Mouse (Mus musculus): Measurements from ENCODE around the gene Ackr4. TPM values are rescaled to one million over a fixed set of nuclear protein-coding genes. Genes with fewer than 3 reads are reported as not detected.

The Ackr4 gene
- total and polyA plus RNA-seq, 3 experiments, result 0.10 to 0.27 TPM; not detected in 1

- DNase-seq (ENCODE audit: low read depth, low spot score), result peak; percentile 26
- Histone ChIP-seq H3K4me1 (ENCODE audit: control insufficient read depth in 1 of 2, insufficient read depth in 2 of 2, low read length in 2 of 2) (peaks cover 6 to 13% of the 10 kb centered on the region in 2 experiments), H3K9ac (ENCODE audit: control insufficient read depth, low read depth, low read length, poor library complexity, severe bottlenecking) (no peak overlapping the region), H3K79me2 (ENCODE audit: control insufficient read depth, insufficient read depth, low read length, poor library complexity) (no peaks in the 10 kb centered on the region), H3K27me3 (ENCODE audit: control insufficient read depth in 1 of 2, insufficient read depth in 2 of 2, low read length in 2 of 2) (no peaks in the 10 kb centered on the region), H3K27ac (ENCODE audit: control insufficient read depth, low read depth, low read length) (peak overlapping the region; percentile 66), H3K36me3 (ENCODE audit: control insufficient read depth in 1 of 2, insufficient read depth in 2 of 2, low read length in 2 of 2) (peaks cover 0 to 16% of the 10 kb centered on the region in 2 experiments; a peak in 3 of 4 replicates), H3K4me3 (ENCODE audit: control insufficient read depth in 1 of 2, insufficient read depth in 1 of 2, low read depth in 2 of 2, low read length in 2 of 2) (no peak overlapping the region), H3K9me3 (replicated peaks; ENCODE audit: insufficient read depth, low read length) (no peaks in the 10 kb centered on the region)
- TF ChIP-seq JUND (IDR thresholded peaks at IDR 0.05; ENCODE audit: low read depth, low read length) (no peak), RAD21 (IDR thresholded peaks at IDR 0.05; ENCODE audit: low read depth, low read length) (no peak), MYB (IDR thresholded peaks at IDR 0.05; ENCODE audit: low read depth, low read length) (no peak), UBTF (IDR thresholded peaks at IDR 0.05; ENCODE audit: borderline replicate concordance, insufficient read depth, low read depth, low read length) (no peak), USF2 (IDR thresholded peaks at IDR 0.05; ENCODE audit: borderline replicate concordance in 1 of 2, insufficient read depth in 1 of 2, low read depth in 1 of 2, low read length in 2 of 2) (no peak), SMC3 (IDR thresholded peaks at IDR 0.05; ENCODE audit: low read depth, low read length) (no peak), ZKSCAN1 (IDR thresholded peaks at IDR 0.05; ENCODE audit: low read depth, low read length) (no peak), EP300 (IDR thresholded peaks at IDR 0.05; ENCODE audit: low read depth in 1 of 2, low read length in 2 of 2) (no peak), BHLHE40 (IDR thresholded peaks at IDR 0.05; ENCODE audit: borderline replicate concordance, low read depth, low read length) (no peak), MAFK (IDR thresholded peaks at IDR 0.05; ENCODE audit: borderline replicate concordance, low read depth, low read length) (no peak), CHD2 (IDR thresholded peaks at IDR 0.05; ENCODE audit: low read length) (no peak), POLR2AphosphoS5 (IDR thresholded peaks at IDR 0.05; ENCODE audit: borderline replicate concordance, low read depth, low read length) (no peak)
Measured at GRCm38 (mm10) chr9:104070863-104071604, 55.7 kb downstream of the Ackr4 start.

GRCm38 (mm10) chr9:104070241-104070640 is 56.5 kb downstream of the Ackr4 start:
- DNase-seq (ENCODE audit: low read depth, low spot score), result peak; percentile 37
- Histone ChIP-seq H3K9ac (ENCODE audit: control insufficient read depth, low read depth, low read length, poor library complexity, severe bottlenecking) (no peak overlapping the region), H3K4me1 (ENCODE audit: control insufficient read depth in 1 of 2, insufficient read depth in 2 of 2, low read length in 2 of 2) (peaks cover 6 to 13% of the 10 kb centered on the region in 2 experiments), H3K36me3 (ENCODE audit: control insufficient read depth in 1 of 2, insufficient read depth in 2 of 2, low read length in 2 of 2) (peaks cover 0 to 16% of the 10 kb centered on the region in 2 experiments; a peak in 3 of 4 replicates), H3K4me3 (ENCODE audit: control insufficient read depth in 1 of 2, insufficient read depth in 1 of 2, low read depth in 2 of 2, low read length in 2 of 2) (no peak overlapping the region), H3K9me3 (replicated peaks; ENCODE audit: insufficient read depth, low read length) (no peaks in the 10 kb centered on the region), H3K27me3 (ENCODE audit: control insufficient read depth in 1 of 2, insufficient read depth in 2 of 2, low read length in 2 of 2) (no peaks in the 10 kb centered on the region), H3K27ac (ENCODE audit: control insufficient read depth, low read depth, low read length) (no peak overlapping the region; the same call in 1 of the 2 replicates), H3K79me2 (ENCODE audit: control insufficient read depth, insufficient read depth, low read length, poor library complexity) (no peaks in the 10 kb centered on the region)
- TF ChIP-seq ZKSCAN1 (IDR thresholded peaks at IDR 0.05; ENCODE audit: low read depth, low read length), result no peak
- TF ChIP-seq POLR2AphosphoS2 (IDR thresholded peaks at IDR 0.05; ENCODE audit: low read length), result no peak
- no peak for TF ChIP-seq RAD21 (IDR thresholded peaks at IDR 0.05; ENCODE audit: low read depth, low read length)
- peak; percentile 54; the same call in 1 of the 2 replicates for TF ChIP-seq ETS1 (IDR thresholded peaks at IDR 0.05; ENCODE audit: low read depth, low read length)
- TF ChIP-seq GATA1 (IDR thresholded peaks at IDR 0.05; ENCODE audit: low read depth, low read length), result peak; percentile 75
- TF ChIP-seq MAFK (IDR thresholded peaks at IDR 0.05; ENCODE audit: borderline replicate concordance, low read depth, low read length), result no peak
- TF ChIP-seq GABPA (IDR thresholded peaks at IDR 0.05; ENCODE audit: low read depth, low read length), result no peak
- no peak for TF ChIP-seq CHD1 (IDR thresholded peaks at IDR 0.05; ENCODE audit: low read depth, low read length)
- TF ChIP-seq POLR2AphosphoS5 (IDR thresholded peaks at IDR 0.05; ENCODE audit: borderline replicate concordance, low read depth, low read length), result no peak
- TF ChIP-seq MYC (IDR thresholded peaks at IDR 0.05; ENCODE audit: low read depth, low read length), result no peak
- TF ChIP-seq USF2 (IDR thresholded peaks at IDR 0.05; ENCODE audit: borderline replicate concordance in 1 of 2, insufficient read depth in 1 of 2, low read depth in 1 of 2, low read length in 2 of 2), result no peak
- TF ChIP-seq SIN3A (IDR thresholded peaks at IDR 0.05; ENCODE audit: low read length), result peak; percentile 67; the same call in 1 of the 2 replicates
- no peak for TF ChIP-seq NRF1 (IDR thresholded peaks at IDR 0.05; ENCODE audit: insufficient read depth, low read depth, low read length, poor library complexity, severe bottlenecking)
- no peak for TF ChIP-seq ELF1 (IDR thresholded peaks at IDR 0.05; ENCODE audit: low read depth, low read length)
- TF ChIP-seq E2F4 (IDR thresholded peaks at IDR 0.05; ENCODE audit: borderline replicate concordance, low read depth, low read length), result no peak
- TF ChIP-seq BHLHE40 (IDR thresholded peaks at IDR 0.05; ENCODE audit: borderline replicate concordance, low read depth, low read length), result no peak
- no peak for TF ChIP-seq ZC3H11A (IDR thresholded peaks at IDR 0.05; ENCODE audit: low read depth, low read length)
- TF ChIP-seq JUND (IDR thresholded peaks at IDR 0.05; ENCODE audit: low read depth, low read length), result no peak
- TF ChIP-seq SMC3 (IDR thresholded peaks at IDR 0.05; ENCODE audit: low read depth, low read length), result no peak
- no peak for TF ChIP-seq KAT2A (conservative IDR thresholded peaks at IDR 0.05; ENCODE audit: low read depth, low read length)
- no peak for TF ChIP-seq MAZ (IDR thresholded peaks at IDR 0.05; ENCODE audit: low read depth, low read length)
- TF ChIP-seq CHD2 (IDR thresholded peaks at IDR 0.05; ENCODE audit: low read length), result no peak
- no peak for TF ChIP-seq MEF2A (IDR thresholded peaks at IDR 0.05; ENCODE audit: extremely low read depth, insufficient replicate concordance, low read depth, low read length, poor library complexity, severe bottlenecking)
- no peak for TF ChIP-seq HCFC1 (IDR thresholded peaks at IDR 0.05; ENCODE audit: low read depth, low read length)
